Mouse (Mus musculus) splenic B cell, adult 2 months (primary cell): ENCODE results near the gene Esr2.
A peak's percentile ranks its signal among the peaks of the same experiment; 100 is the strongest.
"Not testable (repeated sequence)": the region's sequence is repeated elsewhere in the genome, so short reads cannot be mapped to it uniquely, and the experiment has no call there.

ENCODE experiments used
- DNase-seq: peaks from one replicate; pipeline ENCODE4 v3.0.0-alpha.2; 2011; ENCODE audit warnings: low read depth, low spot score
- H3K27me3 ChIP-seq: 2 replicates; pipeline ENCODE4 v1.6.1; 2012; ENCODE audit warnings: mild to moderate bottlenecking, low read length, moderate library complexity, mixed read lengths; ENCODE audit not compliant: control insufficient read depth, poor library complexity, insufficient read depth, severe bottlenecking
- H3K36me3 ChIP-seq: 2 replicates; pipeline ENCODE4 v1.6.1; 2012; ENCODE audit warnings: mild to moderate bottlenecking, low read length, moderate library complexity, mixed read lengths; ENCODE audit not compliant: control insufficient read depth, poor library complexity, insufficient read depth, severe bottlenecking

Gene Esr2

GRCm38 (mm10) chr12:76177000-76177863, at the start of gene Esr2:
Esr2 (minus strand) TSS chr12:76177259.
- DNase-seq: peak; percentile 21
- H3K36me3 ChIP-seq: no peaks in the 10 kb centered on the region
- H3K27me3 ChIP-seq: no peaks in the 10 kb centered on the region

DNA sequence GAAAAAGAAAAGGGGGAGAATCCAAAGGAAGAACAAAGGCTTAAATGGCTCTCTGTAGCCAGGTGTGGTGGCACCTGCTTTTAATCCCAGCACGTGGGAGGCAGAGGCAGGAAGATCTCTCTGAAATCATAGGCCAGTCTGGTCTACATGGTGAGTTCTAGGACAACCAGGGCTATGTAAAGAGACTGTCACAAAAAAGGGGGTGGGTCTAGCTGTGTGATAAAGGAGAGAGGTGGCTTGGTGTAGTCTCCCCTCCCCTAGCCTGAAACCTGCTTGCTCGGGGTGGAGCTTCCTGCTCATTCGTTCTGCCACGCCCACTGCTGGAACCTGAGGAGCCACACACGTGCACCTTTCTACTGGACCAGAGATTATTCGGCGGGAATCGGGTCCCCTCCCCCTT, 45.0 kb upstream of the Esr2 start:
- H3K27me3 ChIP-seq: not testable (repeated sequence)

DNA sequence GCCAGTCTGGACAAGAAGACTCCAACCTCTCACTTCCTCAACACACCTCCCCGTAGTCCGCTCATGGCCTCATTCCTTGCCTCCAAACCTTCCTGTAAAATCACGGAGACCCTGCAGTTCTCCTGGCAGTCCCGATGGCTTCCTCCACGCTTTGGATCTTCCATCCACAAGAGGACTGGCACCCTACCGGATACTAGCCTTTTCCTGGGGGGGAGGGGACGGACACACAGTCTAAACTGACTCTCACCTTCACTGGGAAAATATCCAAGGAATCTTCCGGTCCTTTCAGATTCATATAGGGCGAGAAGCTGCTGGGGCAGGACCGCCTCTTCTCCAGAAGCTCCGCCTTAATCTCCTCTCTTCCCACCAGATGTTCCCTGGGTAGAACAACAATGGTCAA, 39.7 kb upstream of the Esr2 start:
- no peaks in the 10 kb centered on the region for H3K27me3 ChIP-seq

More for the DNA sequence above, 45.0 kb upstream of the Esr2 start:
- not testable (repeated sequence) for H3K36me3 ChIP-seq, DNase-seq

DNA sequence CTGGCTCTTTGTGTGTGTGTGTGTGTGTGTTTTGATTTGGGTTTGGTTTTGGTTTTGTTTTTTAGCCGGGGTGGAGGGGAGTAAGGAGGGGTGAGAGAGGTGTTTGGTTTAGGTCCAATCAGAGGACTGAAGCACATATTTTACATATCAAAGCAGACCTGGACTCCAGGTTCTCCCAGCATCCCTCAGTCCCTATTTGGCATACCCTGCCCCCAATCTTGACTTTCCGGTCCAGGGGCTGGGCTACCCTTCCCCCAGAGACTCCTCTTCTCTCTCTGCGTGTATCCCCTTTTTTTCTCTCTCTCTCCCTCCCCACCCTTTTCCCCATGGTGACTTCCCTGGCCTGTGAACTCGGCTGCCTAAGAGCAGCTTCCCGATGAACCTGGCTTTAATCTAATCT, 38.1 kb upstream of the Esr2 start:
- Histone ChIP-seq H3K36me3 (no peaks in the 10 kb centered on the region), H3K27me3 (no peaks in the 10 kb centered on the region)
- DNase-seq: no peak

More for the DNA sequence above, 39.7 kb upstream of the Esr2 start:
- no peak for DNase-seq
- no peaks in the 10 kb centered on the region for H3K36me3 ChIP-seq

GRCm38 (mm10) chr12:76209429-76209974, 32.4 kb upstream of the Esr2 start:
- H3K27me3 ChIP-seq: no peaks in the 10 kb centered on the region
- DNase-seq: no peak
- H3K36me3 ChIP-seq: no peaks in the 10 kb centered on the region

GRCm38 (mm10) chr12:76200326-76200725, 23.3 kb upstream of the Esr2 start:
- no peak for DNase-seq
- H3K36me3 ChIP-seq: no peaks in the 10 kb centered on the region
- no peaks in the 10 kb centered on the region for H3K27me3 ChIP-seq

DNA sequence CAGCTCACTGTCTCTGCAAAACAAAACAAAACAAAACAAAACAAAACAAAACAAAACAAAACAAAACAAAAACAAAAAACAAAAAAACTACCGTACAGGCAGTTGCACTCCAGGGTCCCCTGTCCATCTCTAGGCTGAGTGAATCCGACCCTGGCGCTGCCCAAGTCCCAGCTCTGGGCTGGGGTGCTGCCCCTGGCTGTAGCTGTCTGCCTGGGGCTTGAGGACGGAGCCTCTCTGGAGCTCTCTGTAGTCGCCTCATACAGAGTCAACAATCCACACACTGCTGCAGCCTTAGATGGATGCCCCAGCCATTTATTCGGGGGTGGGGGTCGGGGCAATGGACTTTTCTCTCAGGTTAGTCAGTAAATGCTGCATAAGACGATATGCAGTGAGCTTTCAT, 20.0 kb upstream of the Esr2 start:
- DNase-seq: no peak
- Histone ChIP-seq H3K36me3 (no peaks in the 10 kb centered on the region), H3K27me3 (no peaks in the 10 kb centered on the region)

GRCm38 (mm10) chr12:76196709-76197054, 19.6 kb upstream of the Esr2 start:
- DNase-seq: peak; percentile 82
- no peaks in the 10 kb centered on the region for H3K27me3 ChIP-seq
- no peaks in the 10 kb centered on the region for H3K36me3 ChIP-seq

DNA sequence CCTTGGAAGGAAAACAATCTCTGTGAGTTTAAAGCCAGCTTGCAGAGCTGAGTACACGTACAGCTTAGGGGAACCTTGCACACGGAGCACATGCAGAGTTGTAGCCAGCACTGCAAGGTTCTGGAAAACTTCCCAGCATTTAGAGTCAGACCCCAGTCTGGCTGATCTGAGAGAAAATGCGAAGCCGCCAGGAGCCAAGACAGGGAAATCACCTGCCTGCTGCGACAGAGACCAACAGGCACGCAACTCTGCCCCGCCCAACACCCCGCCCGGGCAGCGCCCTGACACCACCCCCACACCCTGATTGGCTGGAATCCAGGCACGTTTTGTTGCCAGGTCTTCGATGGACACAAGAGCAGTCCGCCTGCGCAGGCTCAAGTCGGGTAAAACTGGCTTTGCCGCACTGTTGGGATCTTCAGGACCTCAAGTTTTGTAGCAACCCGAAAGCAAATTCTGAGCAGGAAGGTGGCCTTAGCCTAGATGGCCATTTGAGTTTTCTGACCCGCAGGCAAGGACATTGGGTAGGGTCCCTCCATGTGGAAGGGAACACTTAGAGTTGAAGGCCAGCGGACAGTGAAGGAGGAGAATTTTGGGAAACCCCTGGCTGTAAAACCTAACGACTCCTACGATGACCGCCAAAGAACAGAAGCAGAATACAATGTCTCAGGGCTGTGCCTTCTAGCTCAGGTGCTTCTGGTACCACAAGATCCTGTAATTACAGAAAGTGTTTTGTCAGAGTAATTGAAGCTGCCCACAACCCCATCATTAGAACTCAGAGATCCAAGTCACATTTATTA, 19.1 kb upstream of the Esr2 start:
- DNase-seq: peak; percentile 79
- H3K27me3 ChIP-seq: no peaks in the 10 kb centered on the region
- H3K36me3 ChIP-seq: no peaks in the 10 kb centered on the region

GRCm38 (mm10) chr12:76194526-76194925, 17.5 kb upstream of the Esr2 start:
- no peaks in the 10 kb centered on the region for H3K27me3 ChIP-seq

DNA sequence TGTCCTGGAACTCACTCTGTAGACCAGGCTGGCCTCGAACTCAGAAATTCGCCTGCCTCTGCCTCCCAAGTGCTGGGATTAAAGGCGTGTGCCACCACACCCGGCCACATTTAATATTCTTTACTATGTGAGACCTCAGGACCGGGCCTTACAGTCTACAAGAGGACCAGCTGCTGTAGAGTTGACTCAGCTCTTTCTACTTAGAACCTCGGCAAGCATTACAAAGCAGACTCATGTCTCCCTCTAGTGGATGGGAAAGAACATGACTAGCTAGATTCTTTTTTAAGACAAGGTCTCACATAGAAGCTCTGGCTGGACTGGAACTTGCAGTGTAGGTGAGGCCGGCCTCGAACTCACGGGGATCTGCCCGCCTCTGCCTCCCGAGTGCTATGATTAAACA, 13.9 kb upstream of the Esr2 start:
- DNase-seq: peak; percentile 68
- Histone ChIP-seq H3K27me3 (no peaks in the 10 kb centered on the region), H3K36me3 (no peaks in the 10 kb centered on the region)

More at GRCm38 (mm10) chr12:76194526-76194925, 17.5 kb upstream of the Esr2 start:
- DNase-seq: no peak
- H3K36me3 ChIP-seq: no peaks in the 10 kb centered on the region

DNA sequence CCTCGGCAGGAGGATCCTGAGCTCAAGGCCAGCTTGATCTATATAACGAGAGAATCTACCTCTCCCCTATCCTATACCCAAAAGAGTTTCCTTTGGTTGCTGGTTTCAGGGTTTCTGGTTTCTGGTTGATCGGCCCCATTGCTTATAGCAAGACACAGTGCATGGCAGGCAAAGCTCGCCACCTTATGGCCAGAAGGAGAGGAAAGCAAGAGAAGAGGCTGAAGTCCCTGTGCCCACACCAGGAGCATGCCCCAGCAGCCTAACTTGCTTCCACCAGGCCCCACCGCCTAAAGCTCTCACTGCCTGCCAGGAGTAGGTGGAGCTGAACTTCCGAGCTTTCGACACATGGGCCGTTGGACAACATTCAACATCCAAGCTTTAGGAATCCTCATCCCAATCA, 10.8 kb upstream of the Esr2 start:
- no peak for DNase-seq
- Histone ChIP-seq H3K36me3 (no peaks in the 10 kb centered on the region), H3K27me3 (no peaks in the 10 kb centered on the region)

DNA sequence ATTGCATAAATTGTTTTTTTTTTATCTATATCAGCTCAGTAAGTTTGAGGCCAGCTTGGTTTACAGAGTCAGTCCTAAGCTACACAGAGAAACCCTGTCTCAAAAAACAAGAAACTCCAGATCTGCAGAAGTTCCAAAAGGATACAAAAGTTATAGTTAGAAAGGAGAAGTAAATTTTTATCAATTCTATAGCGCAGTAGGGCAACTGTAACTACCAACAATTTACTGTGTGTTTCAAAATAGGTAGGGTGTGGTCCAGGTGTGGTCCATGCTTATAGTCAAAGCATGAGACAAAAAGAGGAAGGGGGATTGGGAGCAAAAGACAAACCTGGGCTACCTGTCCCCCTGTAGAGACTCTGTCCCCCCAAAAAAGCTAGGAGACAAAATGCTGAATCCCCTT, 9.4 kb upstream of the Esr2 start:
- Histone ChIP-seq H3K36me3 (no peaks in the 10 kb centered on the region), H3K27me3 (no peaks in the 10 kb centered on the region)
- no peak for DNase-seq

DNA sequence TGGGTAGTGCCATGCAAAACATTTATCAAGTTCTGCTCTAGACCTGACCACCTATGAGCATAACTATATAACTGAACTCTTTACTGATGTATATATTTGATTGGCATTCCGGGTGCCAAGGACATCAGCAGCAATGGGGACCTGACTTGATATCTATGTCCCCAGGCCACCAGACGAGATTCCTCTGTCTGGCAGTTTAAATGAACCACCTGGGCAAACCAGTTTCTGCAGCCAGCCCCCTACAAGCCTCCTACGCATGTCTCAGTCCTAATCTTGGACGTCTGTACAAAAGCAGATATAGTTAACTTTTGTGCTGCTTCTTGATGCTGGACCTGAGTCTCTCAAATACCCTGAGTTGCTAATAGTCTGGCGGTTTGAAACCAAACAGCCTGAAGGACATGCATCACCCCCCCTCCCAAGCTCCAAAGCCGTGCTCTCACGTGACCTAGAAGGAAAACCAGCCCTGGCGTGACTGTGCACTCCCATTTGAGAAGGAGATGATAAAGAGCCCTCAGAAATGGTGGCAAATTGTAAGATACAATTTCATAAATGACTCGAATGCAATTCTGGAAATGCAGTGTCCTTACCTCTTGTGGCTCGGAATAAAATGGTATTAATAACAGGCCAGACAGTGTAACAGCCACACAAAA, 8.2 kb upstream of the Esr2 start:
- Histone ChIP-seq H3K27me3 (no peaks in the 10 kb centered on the region), H3K36me3 (no peaks in the 10 kb centered on the region)
- no peak for DNase-seq

DNA sequence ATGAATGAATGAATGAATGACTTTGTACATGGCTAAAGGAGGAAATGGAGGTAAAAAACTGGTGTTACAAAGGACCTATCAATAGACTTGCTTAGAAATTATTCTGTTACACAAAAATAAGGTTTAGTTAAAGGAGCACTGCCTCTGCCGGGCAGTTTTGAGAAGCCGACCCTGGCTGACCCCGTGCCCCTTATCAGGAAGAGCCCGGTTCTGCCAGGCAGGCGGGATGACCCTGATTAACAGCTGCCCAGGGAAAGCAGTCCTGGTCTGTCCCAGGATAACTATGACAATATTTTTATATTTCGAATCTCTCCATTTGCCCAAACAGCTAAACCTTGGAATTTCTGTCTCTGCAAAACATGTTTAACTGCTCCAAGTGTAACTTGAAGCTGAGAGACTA, 7.2 kb upstream of the Esr2 start:
- DNase-seq: no peak
- no peaks in the 10 kb centered on the region for H3K27me3 ChIP-seq
- no peaks in the 10 kb centered on the region for H3K36me3 ChIP-seq
